Mouse (Mus musculus): ENCODE measurements around the gene Ccl27a. TPM values are rescaled to one million over a fixed set of nuclear protein-coding genes. Genes with fewer than 3 reads are reported as not detected.

The Ccl27a gene
- polyA plus RNA-seq, 1 experiment from 2014 or later = 30.5 TPM

GRCm38 (mm10) chr4:41740380-41741157 is 33.5 kb downstream of the Ccl27a start:
- Histone ChIP-seq H3K36me3 (ENCODE audit: control insufficient read depth, insufficient read depth, low read length) (peaks cover 5% of the 10 kb centered on the region), H3K9me3 (ENCODE audit: control insufficient read depth, low read length) (no peaks in the 10 kb centered on the region), H3K4me1 (replicated peaks; ENCODE audit: control insufficient read depth, insufficient read depth, low read length) (peaks cover 12% of the 10 kb centered on the region), H3K4me3 (ENCODE audit: low read length) (peak overlapping the region; percentile 76), H3K27ac (ENCODE audit: low read length) (peak overlapping the region; percentile 86), H3K4me2 (ENCODE audit: low read depth, low read length) (peak overlapping the region; percentile 92), H3K27me3 (ENCODE audit: control insufficient read depth, insufficient read depth, low read depth, low read length) (no peaks in the 10 kb centered on the region), H3K9ac (ENCODE audit: low read length) (peak overlapping the region; percentile 76)
- under 1% methylated on average over 48 of the region's 48 CpGs for WGBS
- peak; percentile 83 for ATAC-seq (ENCODE audit: low read depth)

GRCm38 (mm10) chr4:41739260-41739659 is 34.8 kb downstream of the Ccl27a start:
- WGBS = 91% methylated on average over 13 of the region's 13 CpGs
- no peak overlapping the region for H3K9ac ChIP-seq (ENCODE audit: low read length)
- H3K27me3 ChIP-seq (ENCODE audit: control insufficient read depth, insufficient read depth, low read depth, low read length) = no peaks in the 10 kb centered on the region
- H3K4me1 ChIP-seq (replicated peaks; ENCODE audit: control insufficient read depth, insufficient read depth, low read length) = peaks cover 12% of the 10 kb centered on the region
- H3K9me3 ChIP-seq (ENCODE audit: control insufficient read depth, low read length) = no peaks in the 10 kb centered on the region
- no peak overlapping the region for H3K4me2 ChIP-seq (ENCODE audit: low read depth, low read length)
- ATAC-seq (ENCODE audit: low read depth) = no peak
- no peak overlapping the region for H3K4me3 ChIP-seq (ENCODE audit: low read length)
- H3K27ac ChIP-seq (ENCODE audit: low read length) = no peak overlapping the region
- H3K36me3 ChIP-seq (ENCODE audit: control insufficient read depth, insufficient read depth, low read length) = peaks cover 5% of the 10 kb centered on the region

- peaks cover 12% of the 10 kb centered on the region for H3K4me1 ChIP-seq (replicated peaks; ENCODE audit: control insufficient read depth, insufficient read depth, low read length)
These were observed 35.8 kb downstream of the Ccl27a start for GRCm38 (mm10) chr4:41738256-41738603.

GRCm38 (mm10) chr4:41737602-41738255 is 36.3 kb downstream of the Ccl27a start:
- 32% methylated on average over 8 of the region's 8 CpGs for WGBS
- Histone ChIP-seq H3K9me3 (ENCODE audit: control insufficient read depth, low read length) (no peaks in the 10 kb centered on the region), H3K27me3 (ENCODE audit: control insufficient read depth, insufficient read depth, low read depth, low read length) (peaks cover 8% of the 10 kb centered on the region), H3K4me3 (ENCODE audit: low read length) (no peak overlapping the region), H3K9ac (ENCODE audit: low read length) (no peak overlapping the region), H3K4me1 (replicated peaks; ENCODE audit: control insufficient read depth, insufficient read depth, low read length) (peaks cover 12% of the 10 kb centered on the region), H3K4me2 (ENCODE audit: low read depth, low read length) (no peak overlapping the region), H3K36me3 (ENCODE audit: control insufficient read depth, insufficient read depth, low read length) (peaks cover 5% of the 10 kb centered on the region), H3K27ac (ENCODE audit: low read length) (no peak overlapping the region)
- ATAC-seq (ENCODE audit: low read depth) = peak; percentile 34; the same call in 1 of the 2 replicates

More at GRCm38 (mm10) chr4:41738256-41738603, 35.8 kb downstream of the Ccl27a start:
- 73% methylated on average over 1 of the region's 1 CpGs for WGBS
- no peak overlapping the region for H3K27ac ChIP-seq (ENCODE audit: low read length)
- H3K9me3 ChIP-seq (ENCODE audit: control insufficient read depth, low read length) = no peaks in the 10 kb centered on the region
- peaks cover 5% of the 10 kb centered on the region for H3K36me3 ChIP-seq (ENCODE audit: control insufficient read depth, insufficient read depth, low read length)
- ATAC-seq (ENCODE audit: low read depth) = no peak
- no peak overlapping the region for H3K9ac ChIP-seq (ENCODE audit: low read length)
- no peak overlapping the region for H3K4me3 ChIP-seq (ENCODE audit: low read length)
- peaks cover 3% of the 10 kb centered on the region; the same call in 1 of the 2 replicates for H3K27me3 ChIP-seq (ENCODE audit: control insufficient read depth, insufficient read depth, low read depth, low read length)
- no peak overlapping the region for H3K4me2 ChIP-seq (ENCODE audit: low read depth, low read length)

- no peak within 1 kb of the TSS for H3K27ac ChIP-seq (ENCODE audit: low read length)
- no peaks in the 10 kb centered on the region for H3K36me3 ChIP-seq (ENCODE audit: control insufficient read depth, insufficient read depth, low read length)
- ATAC-seq (ENCODE audit: low read depth) = peak; percentile 61
- H3K4me2 ChIP-seq (ENCODE audit: low read depth, low read length) = peak within 1 kb of the TSS; percentile 63
- H3K4me3 ChIP-seq (ENCODE audit: low read length) = peak within 1 kb of the TSS; percentile 40
- WGBS = 2% methylated on average over 49 of the region's 50 CpGs
- 0 out of 2 replicates have a peak, but pooled peaks cover 2% of the 10 kb centered on the region for H3K4me1 ChIP-seq (replicated peaks; ENCODE audit: control insufficient read depth, insufficient read depth, low read length)
- H3K27me3 ChIP-seq (ENCODE audit: control insufficient read depth, insufficient read depth, low read depth, low read length) = peaks cover 65% of the 10 kb centered on the region
- no peaks in the 10 kb centered on the region for H3K9me3 ChIP-seq (ENCODE audit: control insufficient read depth, low read length)
- peak within 1 kb of the TSS; percentile 49 for H3K9ac ChIP-seq (ENCODE audit: low read length)
These were observed 42.8 kb downstream of the Ccl27a start, which contains the start of gene Arid3c for GRCm38 (mm10) chr4:41731052-41731765. Gene Arid3c (minus strand): TSS chr4:41731142.

GRCm38 (mm10) chr4:41726826-41727621 is 47.0 kb downstream of the Ccl27a start:
- no peak overlapping the region for H3K27ac ChIP-seq (ENCODE audit: low read length)
- H3K9ac ChIP-seq (ENCODE audit: low read length) = no peak overlapping the region
- ATAC-seq (ENCODE audit: low read depth) = no peak
- H3K4me1 ChIP-seq (replicated peaks; ENCODE audit: control insufficient read depth, insufficient read depth, low read length) = peaks cover 7% of the 10 kb centered on the region
- no peaks in the 10 kb centered on the region for H3K36me3 ChIP-seq (ENCODE audit: control insufficient read depth, insufficient read depth, low read length)
- no peak overlapping the region for H3K4me2 ChIP-seq (ENCODE audit: low read depth, low read length)
- 16% methylated on average over 20 of the region's 20 CpGs for WGBS
- no peak overlapping the region for H3K4me3 ChIP-seq (ENCODE audit: low read length)
- peaks cover 77% of the 10 kb centered on the region for H3K27me3 ChIP-seq (ENCODE audit: control insufficient read depth, insufficient read depth, low read depth, low read length)
- H3K9me3 ChIP-seq (ENCODE audit: control insufficient read depth, low read length) = no peaks in the 10 kb centered on the region

- Histone ChIP-seq H3K9ac (ENCODE audit: low read length) (peak within 1 kb of the TSS; percentile 85), H3K27me3 (ENCODE audit: control insufficient read depth, insufficient read depth, low read depth, low read length) (peaks cover 42% of the 10 kb centered on the region), H3K4me2 (ENCODE audit: low read depth, low read length) (peak within 1 kb of the TSS; percentile 90), H3K4me3 (ENCODE audit: low read length) (peak within 1 kb of the TSS; percentile 79), H3K9me3 (ENCODE audit: control insufficient read depth, low read length) (no peaks in the 10 kb centered on the region), H3K4me1 (replicated peaks; ENCODE audit: control insufficient read depth, insufficient read depth, low read length) (peaks cover 9% of the 10 kb centered on the region), H3K36me3 (ENCODE audit: control insufficient read depth, insufficient read depth, low read length) (peaks cover 5% of the 10 kb centered on the region; the same call in 1 of the 2 replicates), H3K27ac (ENCODE audit: low read length) (no peak within 1 kb of the TSS)
- peak; percentile 98 for ATAC-seq (ENCODE audit: low read depth)
- under 1% methylated on average over 27 of the region's 27 CpGs for WGBS
These were observed 51.1 kb downstream of the Ccl27a start, which contains the start of gene Dctn3 for GRCm38 (mm10) chr4:41722918-41723351. Gene Dctn3 (minus strand): TSS chr4:41723170.

Data from lung, embryonic 16.5 days (tissue).